ENCODE assay signal across 8 mouse cellular contexts in the genomic region with DNA sequence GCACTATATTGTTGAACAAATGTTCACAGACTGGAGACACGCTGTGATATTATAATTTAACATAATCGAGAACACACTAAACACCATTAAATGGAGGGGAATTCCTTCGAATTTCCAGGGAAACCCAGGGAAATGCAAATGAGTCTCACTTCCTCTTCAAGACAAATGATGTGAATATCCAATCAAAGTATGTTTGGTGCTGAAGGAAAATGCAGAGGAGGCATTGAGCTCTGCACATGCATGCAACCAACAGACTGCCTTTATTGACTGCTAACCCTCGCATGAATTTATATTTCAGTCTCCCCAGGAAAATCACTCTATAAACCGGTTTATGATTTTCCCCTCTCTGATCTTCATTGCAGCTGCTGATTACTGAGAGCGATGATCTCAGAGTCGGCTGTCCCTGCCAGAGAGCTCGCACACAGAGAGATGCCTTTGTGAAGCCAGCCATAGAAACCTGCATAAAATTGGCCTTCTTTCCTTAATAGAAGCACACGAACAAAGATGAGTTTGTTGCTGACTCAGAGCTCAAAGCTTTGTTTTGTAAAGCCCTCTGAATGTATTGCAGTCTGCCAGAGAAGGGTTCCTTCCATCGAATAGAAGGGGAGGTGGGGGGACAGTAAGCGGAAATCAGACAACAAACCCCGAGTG.
DNase-seq lines count a peak whose midpoint lies in the region; ATAC-seq lines count a peak whose summit lies in the region.

No protein-coding gene starts in this region.

- peak; percentile 89 for ATAC-seq in forebrain, embryonic 13.5 days

- no peaks in the 10 kb centered on the region for H3K36me3 ChIP-seq in forebrain, embryonic 13.5 days (ENCODE audit: poor library complexity, severe bottlenecking)

- H3K9ac ChIP-seq in forebrain, embryonic 13.5 days = peak overlapping the region; percentile 43

- H3K4me2 ChIP-seq in forebrain, embryonic 13.5 days = peak overlapping the region; percentile 46

- no peaks in the 10 kb centered on the region for H3K27me3 ChIP-seq in forebrain, embryonic 13.5 days

- intact Hi-C loops in heart, postnatal 36 days (cut with DNase I) = no loop called here

- H3K4me3 ChIP-seq in forebrain, embryonic 13.5 days = peak overlapping the region; percentile 8

- peak overlapping the region; percentile 89 for H3K27ac ChIP-seq in forebrain, embryonic 13.5 days

- 4% methylated on average over 12 of the region's 12 CpGs for WGBS in forebrain, embryonic 13.5 days

- peaks cover 31% of the 10 kb centered on the region for H3K4me1 ChIP-seq in forebrain, embryonic 13.5 days

- H3K9me3 ChIP-seq in forebrain, embryonic 13.5 days (replicated peaks) = no peaks in the 10 kb centered on the region

- peak; percentile 10 for DNase-seq in adrenal gland, postnatal 25 days
- DNase-seq in adrenal gland, postnatal 14 days = no peak
- DNase-seq in layer of hippocampus, postnatal 36 days = peak; percentile 54 to 56
- peak; percentile 53 for DNase-seq in retina, embryonic 14.5 days (ENCODE audit: low spot score)
- no peak for DNase-seq in kidney, postnatal 14 days
- DNase-seq in urinary bladder, postnatal 14 days (ENCODE audit: low spot score) = no peak
- DNase-seq in heart, postnatal 36 days = no peak

Comparison
In these comparisons a context has a peak if more than half of its experiments do, and no peak if none do; other contexts are left out.
1. DNase-seq: peak in adrenal gland, postnatal 25 days (single experiment), layer of hippocampus, postnatal 36 days (2 of 2) and retina, embryonic 14.5 days (single experiment); none in adrenal gland, postnatal 14 days (single experiment), kidney, postnatal 14 days (single experiment), urinary bladder, postnatal 14 days (single experiment) and heart, postnatal 36 days (0 of 2).